Mouse (Mus musculus): Measurements from ENCODE around the gene Ipo9. TPM values are rescaled to one million over a fixed set of nuclear protein-coding genes. Genes with fewer than 3 reads are reported as not detected.

Gene Ipo9
- polyA plus RNA-seq, 1 experiment, result 17.2 TPM

GRCm38 (mm10) chr1:135448940-135449339 is 18.6 kb upstream of the Ipo9 start:
- TF ChIP-seq GATA1 (IDR thresholded peaks at IDR 0.05; ENCODE audit: low read length), result no peak

- TF ChIP-seq GATA1 (IDR thresholded peaks at IDR 0.05; ENCODE audit: low read length), result no peak
These were observed 13.2 kb upstream of the Ipo9 start for GRCm38 (mm10) chr1:135443506-135443905.

- TF ChIP-seq GATA1 (IDR thresholded peaks at IDR 0.05; ENCODE audit: low read length), result no peak
These were observed 11.6 kb upstream of the Ipo9 start for GRCm38 (mm10) chr1:135441861-135442260.

GRCm38 (mm10) chr1:135440986-135441385 is 10.7 kb upstream of the Ipo9 start:
- TF ChIP-seq GATA1 (IDR thresholded peaks at IDR 0.05; ENCODE audit: low read length), result no peak

- TF ChIP-seq GATA1 (IDR thresholded peaks at IDR 0.05; ENCODE audit: low read length), result no peak
These were observed 8.5 kb upstream of the Ipo9 start for GRCm38 (mm10) chr1:135438801-135439200.

GRCm38 (mm10) chr1:135435823-135436222 is 5.5 kb upstream of the Ipo9 start:
- no peak for TF ChIP-seq GATA1 (IDR thresholded peaks at IDR 0.05; ENCODE audit: low read length)

- no peak for TF ChIP-seq GATA1 (IDR thresholded peaks at IDR 0.05; ENCODE audit: low read length)
These were observed 344 bp upstream of the Ipo9 start for GRCm38 (mm10) chr1:135430669-135431017.

GRCm38 (mm10) chr1:135427390-135427789 is 2.9 kb downstream of the Ipo9 start:
- no peak for TF ChIP-seq GATA1 (IDR thresholded peaks at IDR 0.05; ENCODE audit: low read length)

- TF ChIP-seq GATA1 (IDR thresholded peaks at IDR 0.05; ENCODE audit: low read length), result no peak
These were observed 3.7 kb downstream of the Ipo9 start for GRCm38 (mm10) chr1:135426645-135427044.

GRCm38 (mm10) chr1:135422772-135423171 is 7.5 kb downstream of the Ipo9 start:
- no peak for TF ChIP-seq GATA1 (IDR thresholded peaks at IDR 0.05; ENCODE audit: low read length)

- TF ChIP-seq GATA1 (IDR thresholded peaks at IDR 0.05; ENCODE audit: low read length), result no peak
These were observed 16.3 kb downstream of the Ipo9 start for GRCm38 (mm10) chr1:135413996-135414395.

- TF ChIP-seq GATA1 (IDR thresholded peaks at IDR 0.05; ENCODE audit: low read length), result no peak
These were observed 18.2 kb downstream of the Ipo9 start for GRCm38 (mm10) chr1:135412130-135412529.

GRCm38 (mm10) chr1:135410967-135411366 is 19.3 kb downstream of the Ipo9 start:
- no peak for TF ChIP-seq GATA1 (IDR thresholded peaks at IDR 0.05; ENCODE audit: low read length)

- TF ChIP-seq GATA1 (IDR thresholded peaks at IDR 0.05; ENCODE audit: low read length), result no peak
These were observed 21.3 kb downstream of the Ipo9 start for GRCm38 (mm10) chr1:135408973-135409372.

GRCm38 (mm10) chr1:135405356-135405755 is 24.9 kb downstream of the Ipo9 start:
- TF ChIP-seq GATA1 (IDR thresholded peaks at IDR 0.05; ENCODE audit: low read length), result no peak

- no peak for TF ChIP-seq GATA1 (IDR thresholded peaks at IDR 0.05; ENCODE audit: low read length)
These were observed 28.7 kb downstream of the Ipo9 start for GRCm38 (mm10) chr1:135401452-135402110.

- no peak for TF ChIP-seq GATA1 (IDR thresholded peaks at IDR 0.05; ENCODE audit: low read length)
These were observed 30.8 kb downstream of the Ipo9 start for GRCm38 (mm10) chr1:135399466-135399865.

- no peak for TF ChIP-seq GATA1 (IDR thresholded peaks at IDR 0.05; ENCODE audit: low read length)
These were observed 45.1 kb downstream of the Ipo9 start for GRCm38 (mm10) chr1:135385161-135385560.
